Mouse (Mus musculus): ENCODE results near the gene Elavl4.

DNA sequence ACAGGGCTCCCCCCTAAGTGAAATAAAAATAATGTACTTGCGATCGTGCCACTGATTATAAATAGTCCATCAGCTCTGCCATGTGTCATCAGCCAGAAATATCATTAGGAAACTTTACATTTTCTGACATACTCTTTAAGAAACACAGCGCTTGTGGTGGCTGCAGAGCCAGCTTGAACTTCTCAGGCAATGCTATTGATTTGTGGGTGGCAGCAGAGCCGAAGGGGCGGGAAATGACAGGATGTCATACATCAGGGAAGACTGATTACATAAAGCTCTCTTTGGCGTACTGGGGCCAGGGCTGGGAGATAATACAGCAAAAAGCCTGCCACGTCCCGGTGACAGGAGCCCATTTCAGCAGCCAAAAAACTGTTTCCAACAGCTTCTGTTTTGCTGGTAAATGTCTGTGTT is 124.1 kb downstream of the Elavl4 start:
- TF ChIP-seq CTCF (conservative IDR thresholded peaks at IDR 0.05; ENCODE audit: insufficient read depth, insufficient read length, low read depth, low read length) (no peak), POLR2A (IDR thresholded peaks at IDR 0.05; ENCODE audit: low read depth, low read length) (no peak)

All from kidney, adult 2 months (tissue).